Mouse (Mus musculus): ENCODE data around the gene Rnf40. TPM values are rescaled to one million over a fixed set of nuclear protein-coding genes. Genes with fewer than 3 reads are reported as not detected.

Rnf40 gene
- polyA plus RNA-seq, 1 experiment = 66.7 TPM

- TF ChIP-seq CTCF (IDR thresholded peaks at IDR 0.05; ENCODE audit: control insufficient read depth, insufficient read depth, low read length) (no peak), POLR2A (IDR thresholded peaks at IDR 0.05; ENCODE audit: borderline replicate concordance, control insufficient read depth, low read depth, low read length) (no peak)
- no peaks in the 10 kb centered on the region for H3K4me1 ChIP-seq (ENCODE audit: control insufficient read depth, insufficient read depth, low read length)
- 93% methylated on average over 29 of the region's 29 CpGs for WGBS
- H3K4me3 ChIP-seq (replicated peaks; ENCODE audit: control insufficient read depth, low read depth, low read length) = no peak overlapping the region
- no peak overlapping the region for H3K27ac ChIP-seq (ENCODE audit: control insufficient read depth, insufficient read depth, low read depth, low read length, poor library complexity)
Observed at GRCm38 (mm10) chr7:127611011-127611410, 22.4 kb downstream of the Rnf40 start.

- no peak overlapping the region for H3K27ac ChIP-seq (ENCODE audit: control insufficient read depth, insufficient read depth, low read depth, low read length, poor library complexity)
- H3K4me1 ChIP-seq (ENCODE audit: control insufficient read depth, insufficient read depth, low read length) = no peaks in the 10 kb centered on the region
- no peak overlapping the region for H3K4me3 ChIP-seq (replicated peaks; ENCODE audit: control insufficient read depth, low read depth, low read length)
- no peak for TF ChIP-seq CTCF (IDR thresholded peaks at IDR 0.05; ENCODE audit: control insufficient read depth, insufficient read depth, low read length)
- TF ChIP-seq POLR2A (IDR thresholded peaks at IDR 0.05; ENCODE audit: borderline replicate concordance, control insufficient read depth, low read depth, low read length) = no peak
- WGBS = 95% methylated on average over 26 of the region's 26 CpGs
Observed at GRCm38 (mm10) chr7:127611561-127611960, 23.0 kb downstream of the Rnf40 start.

- 83% methylated on average over 8 of the region's 8 CpGs for WGBS
- no peak overlapping the region for H3K4me3 ChIP-seq (replicated peaks; ENCODE audit: control insufficient read depth, low read depth, low read length)
- H3K4me1 ChIP-seq (ENCODE audit: control insufficient read depth, insufficient read depth, low read length) = no peaks in the 10 kb centered on the region
- TF ChIP-seq POLR2A (IDR thresholded peaks at IDR 0.05; ENCODE audit: borderline replicate concordance, control insufficient read depth, low read depth, low read length) = no peak
- no peak for TF ChIP-seq CTCF (IDR thresholded peaks at IDR 0.05; ENCODE audit: control insufficient read depth, insufficient read depth, low read length)
- H3K27ac ChIP-seq (ENCODE audit: control insufficient read depth, insufficient read depth, low read depth, low read length, poor library complexity) = no peak overlapping the region
Observed at GRCm38 (mm10) chr7:127613501-127613900, 24.9 kb downstream of the Rnf40 start.

- 47% methylated on average over 8 of the region's 8 CpGs for WGBS
- Histone ChIP-seq H3K27ac (ENCODE audit: control insufficient read depth, insufficient read depth, low read depth, low read length, poor library complexity) (no peak overlapping the region), H3K4me3 (replicated peaks; ENCODE audit: control insufficient read depth, low read depth, low read length) (peak overlapping the region; percentile 30), H3K4me1 (ENCODE audit: control insufficient read depth, insufficient read depth, low read length) (no peaks in the 10 kb centered on the region)
- TF ChIP-seq POLR2A (IDR thresholded peaks at IDR 0.05; ENCODE audit: borderline replicate concordance, control insufficient read depth, low read depth, low read length) (no peak), CTCF (IDR thresholded peaks at IDR 0.05; ENCODE audit: control insufficient read depth, insufficient read depth, low read length) (no peak)
Observed at GRCm38 (mm10) chr7:127614091-127614490, 25.5 kb downstream of the Rnf40 start.

- no peak overlapping the region for H3K27ac ChIP-seq (ENCODE audit: control insufficient read depth, insufficient read depth, low read depth, low read length, poor library complexity)
- no peaks in the 10 kb centered on the region for H3K4me1 ChIP-seq (ENCODE audit: control insufficient read depth, insufficient read depth, low read length)
- WGBS = 2% methylated on average over 30 of the region's 44 CpGs
- peak overlapping the region; percentile 30 for H3K4me3 ChIP-seq (replicated peaks; ENCODE audit: control insufficient read depth, low read depth, low read length)
- TF ChIP-seq CTCF (IDR thresholded peaks at IDR 0.05; ENCODE audit: control insufficient read depth, insufficient read depth, low read length) (no peak), POLR2A (IDR thresholded peaks at IDR 0.05; ENCODE audit: borderline replicate concordance, control insufficient read depth, low read depth, low read length) (no peak)
Observed at GRCm38 (mm10) chr7:127614511-127614890, 25.9 kb downstream of the Rnf40 start.

GRCm38 (mm10) chr7:127614891-127615843, 26.6 kb downstream of the Rnf40 start, which contains the start of gene Zfp629:
Gene Zfp629, minus strand, starts transcription at chr7:127615797.
- TF ChIP-seq CTCF (IDR thresholded peaks at IDR 0.05; ENCODE audit: control insufficient read depth, insufficient read depth, low read length) (no peak), POLR2A (IDR thresholded peaks at IDR 0.05; ENCODE audit: borderline replicate concordance, control insufficient read depth, low read depth, low read length) (no peak)
- Histone ChIP-seq H3K27ac (ENCODE audit: control insufficient read depth, insufficient read depth, low read depth, low read length, poor library complexity) (no peak within 1 kb of the TSS), H3K4me3 (replicated peaks; ENCODE audit: control insufficient read depth, low read depth, low read length) (peak within 1 kb of the TSS; percentile 63), H3K4me1 (ENCODE audit: control insufficient read depth, insufficient read depth, low read length) (no peaks in the 10 kb centered on the region)
- under 1% methylated on average over 46 of the region's 50 CpGs for WGBS

GRCm38 (mm10) chr7:127616336-127616735, 27.8 kb downstream of the Rnf40 start:
- WGBS = 63% methylated on average over 1 of the region's 1 CpGs
- Histone ChIP-seq H3K4me1 (ENCODE audit: control insufficient read depth, insufficient read depth, low read length) (no peaks in the 10 kb centered on the region), H3K27ac (ENCODE audit: control insufficient read depth, insufficient read depth, low read depth, low read length, poor library complexity) (no peak overlapping the region), H3K4me3 (replicated peaks; ENCODE audit: control insufficient read depth, low read depth, low read length) (no peak overlapping the region)
- TF ChIP-seq CTCF (IDR thresholded peaks at IDR 0.05; ENCODE audit: control insufficient read depth, insufficient read depth, low read length) = no peak
- no peak for TF ChIP-seq POLR2A (IDR thresholded peaks at IDR 0.05; ENCODE audit: borderline replicate concordance, control insufficient read depth, low read depth, low read length)

GRCm38 (mm10) chr7:127616881-127617280, 28.3 kb downstream of the Rnf40 start:
- TF ChIP-seq POLR2A (IDR thresholded peaks at IDR 0.05; ENCODE audit: borderline replicate concordance, control insufficient read depth, low read depth, low read length) = no peak
- no peak for TF ChIP-seq CTCF (IDR thresholded peaks at IDR 0.05; ENCODE audit: control insufficient read depth, insufficient read depth, low read length)
- Histone ChIP-seq H3K27ac (ENCODE audit: control insufficient read depth, insufficient read depth, low read depth, low read length, poor library complexity) (no peak overlapping the region), H3K4me3 (replicated peaks; ENCODE audit: control insufficient read depth, low read depth, low read length) (no peak overlapping the region), H3K4me1 (ENCODE audit: control insufficient read depth, insufficient read depth, low read length) (no peaks in the 10 kb centered on the region)
- 38% methylated on average over 1 of the region's 1 CpGs for WGBS
